8 mouse cellular contexts compared by ENCODE assay signal in genomic region chr11:97840539-97840954, GRCm38 (mm10). TPM values are rescaled to one million over a fixed set of nuclear protein-coding genes. Genes with fewer than 3 reads are reported as not detected.
DNase-seq lines count a peak whose midpoint lies in the region; ATAC-seq lines count a peak whose summit lies in the region.

B230217C12Rik (plus strand) TSS chr11:97840780.

- peak; percentile 41; the same call in 1 of the 2 replicates for ATAC-seq in kidney, embryonic 14.5 days (ENCODE audit: low FRiP score, low TSS enrichment)
- peak; percentile 42; the same call in 1 of the 2 replicates for ATAC-seq in embryonic facial prominence, embryonic 12.5 days (ENCODE audit: insufficient number of reproducible peaks, insufficient read depth, low FRiP score, low TSS enrichment)
- peak; percentile 47; the same call in 1 of the 2 replicates for ATAC-seq in intestine, embryonic 14.5 days (replicated peaks; ENCODE audit: low FRiP score, low TSS enrichment, low read depth)
- ATAC-seq in stomach, embryonic 15.5 days (ENCODE audit: insufficient read depth, low FRiP score, low read depth), result no peak; the same call in 1 of the 2 replicates

- DNase-seq in kidney, postnatal 10 days, result no peak
- peak; percentile 52 for DNase-seq in MEL-GATA-1-ER (ENCODE audit: extremely low read depth, low read depth)
- DNase-seq in intestine, embryonic 14.5 days (ENCODE audit: low spot score), result peak; percentile 61
- DNase-seq in lung, postnatal 4 days, result peak; percentile 35 to 47
- no peak for DNase-seq in ovary, postnatal 10 days (ENCODE audit: low spot score)

- H3K27ac ChIP-seq in kidney, embryonic 14.5 days (ENCODE audit: low read depth, low read length), result peak within 1 kb of the TSS; percentile 79
- H3K27ac ChIP-seq in embryonic facial prominence, embryonic 12.5 days, result peak within 1 kb of the TSS; percentile 92
- H3K27ac ChIP-seq in intestine, embryonic 14.5 days (ENCODE audit: low read depth), result peak within 1 kb of the TSS; percentile 84
- peak within 1 kb of the TSS; percentile 80 for H3K27ac ChIP-seq in stomach, embryonic 15.5 days

- H3K9ac ChIP-seq in kidney, embryonic 14.5 days (ENCODE audit: low read depth, low read length), result peak within 1 kb of the TSS; percentile 49
- peak within 1 kb of the TSS; percentile 67 for H3K9ac ChIP-seq in embryonic facial prominence, embryonic 12.5 days
- peak within 1 kb of the TSS; percentile 55 for H3K9ac ChIP-seq in intestine, embryonic 14.5 days (ENCODE audit: low read length)
- H3K9ac ChIP-seq in stomach, embryonic 15.5 days, result 0 out of 2 replicates have a peak within 1 kb of the TSS, but pooled peaks have one; percentile 19

- H3K9me3 ChIP-seq in kidney, embryonic 14.5 days (ENCODE audit: control insufficient read depth, low read length), result no peaks in the 10 kb centered on the region
- no peaks in the 10 kb centered on the region for H3K9me3 ChIP-seq in embryonic facial prominence, embryonic 12.5 days
- H3K9me3 ChIP-seq in intestine, embryonic 14.5 days (ENCODE audit: control insufficient read depth, low read length), result no peaks in the 10 kb centered on the region
- H3K9me3 ChIP-seq in stomach, embryonic 15.5 days, result no peaks in the 10 kb centered on the region

- H3K4me2 ChIP-seq in kidney, embryonic 14.5 days (replicated peaks; ENCODE audit: low read depth, low read length), result peak within 1 kb of the TSS; percentile 46
- H3K4me2 ChIP-seq in embryonic facial prominence, embryonic 12.5 days (replicated peaks), result peak within 1 kb of the TSS; percentile 53
- peak within 1 kb of the TSS; percentile 61 for H3K4me2 ChIP-seq in intestine, embryonic 14.5 days (ENCODE audit: low read length)
- H3K4me2 ChIP-seq in stomach, embryonic 15.5 days, result peak within 1 kb of the TSS; percentile 70

- H3K36me3 ChIP-seq in kidney, embryonic 14.5 days (ENCODE audit: control insufficient read depth, insufficient read depth, low read length), result peaks cover 22% of the 10 kb centered on the region
- peaks cover 22% of the 10 kb centered on the region for H3K36me3 ChIP-seq in embryonic facial prominence, embryonic 12.5 days
- H3K36me3 ChIP-seq in intestine, embryonic 14.5 days (ENCODE audit: control insufficient read depth, insufficient read depth, low read length), result peaks cover 27% of the 10 kb centered on the region
- H3K36me3 ChIP-seq in stomach, embryonic 15.5 days, result peaks cover 17% of the 10 kb centered on the region

- no peaks in the 10 kb centered on the region for H3K27me3 ChIP-seq in kidney, embryonic 14.5 days (ENCODE audit: control insufficient read depth, insufficient read depth, low read length)
- H3K27me3 ChIP-seq in embryonic facial prominence, embryonic 12.5 days, result no peaks in the 10 kb centered on the region
- no peaks in the 10 kb centered on the region for H3K27me3 ChIP-seq in intestine, embryonic 14.5 days (replicated peaks; ENCODE audit: control insufficient read depth, insufficient read depth, low read length)
- no peaks in the 10 kb centered on the region for H3K27me3 ChIP-seq in stomach, embryonic 15.5 days (replicated peaks)

- H3K4me3 ChIP-seq in kidney, embryonic 14.5 days (ENCODE audit: low read length), result peak within 1 kb of the TSS; percentile 47
- peak within 1 kb of the TSS; percentile 45 for H3K4me3 ChIP-seq in embryonic facial prominence, embryonic 12.5 days
- peak within 1 kb of the TSS; percentile 56 for H3K4me3 ChIP-seq in intestine, embryonic 14.5 days (ENCODE audit: low read depth, low read length)
- H3K4me3 ChIP-seq in stomach, embryonic 15.5 days (replicated peaks), result peak within 1 kb of the TSS; percentile 48

- peaks cover 17% of the 10 kb centered on the region for H3K4me1 ChIP-seq in kidney, embryonic 14.5 days (ENCODE audit: control insufficient read depth, insufficient read depth, low read length)
- peaks cover 12% of the 10 kb centered on the region; the same call in 1 of the 2 replicates for H3K4me1 ChIP-seq in embryonic facial prominence, embryonic 12.5 days
- 0 out of 2 replicates have a peak, but pooled peaks cover 11% of the 10 kb centered on the region for H3K4me1 ChIP-seq in intestine, embryonic 14.5 days (replicated peaks; ENCODE audit: control insufficient read depth, insufficient read depth, low read length)
- peaks cover 6% of the 10 kb centered on the region; the same call in 1 of the 2 replicates for H3K4me1 ChIP-seq in stomach, embryonic 15.5 days

- WGBS in kidney, embryonic 14.5 days, result 2% methylated on average over 6 of the region's 6 CpGs
- WGBS in embryonic facial prominence, embryonic 12.5 days, result under 1% methylated on average over 6 of the region's 6 CpGs
- WGBS in intestine, embryonic 14.5 days, result 0% methylated on average over 6 of the region's 6 CpGs
- 4% methylated on average over 6 of the region's 6 CpGs for WGBS in stomach, embryonic 15.5 days

RNA-seq across cellular contexts. Expression of gene B230217C12Rik, which starts in this region (rescaled TPM):
- polyA plus RNA-seq in kidney, embryonic 14.5 days (2014; fragmentation: Nextera tagmentation; extraction: Ambion mirVana), result 8.6 and 11.3 TPM in 2 replicates
- polyA plus RNA-seq in embryonic facial prominence, embryonic 12.5 days (2016; fragmentation: Nextera tagmentation; extraction: Ambion mirVana), result 11.3 and 12.4 TPM in 2 replicates
- 8.1 and 9.5 TPM in 2 replicates for polyA plus RNA-seq in intestine, embryonic 14.5 days (2014; fragmentation: Nextera tagmentation; extraction: Ambion mirVana)
- 4.0 and 5.7 TPM in 2 replicates for polyA plus RNA-seq in stomach, embryonic 15.5 days (2015; fragmentation: Nextera tagmentation; extraction: Ambion mirVana)

Comparison
In these comparisons a context has a peak if more than half of its experiments do, and no peak if none do; other contexts are left out.
1. DNase-seq: peak in MEL-GATA-1-ER (single experiment), intestine, embryonic 14.5 days (single experiment) and lung, postnatal 4 days (2 of 2); none in kidney, postnatal 10 days (single experiment) and ovary, postnatal 10 days (single experiment).
2. Peak in every context shown above with its lines, with median percentiles within 50 percentile points of each other: H3K27ac ChIP-seq, H3K4me2 ChIP-seq, H3K4me3 ChIP-seq and H3K9ac ChIP-seq.